Mouse (Mus musculus) embryonic facial prominence, embryonic 13.5 days (tissue): ENCODE results near the gene Fibp. TPM values are rescaled to one million over a fixed set of nuclear protein-coding genes. Genes with fewer than 3 reads are reported as not detected.
"Not testable (repeated sequence)": the region's sequence is repeated elsewhere in the genome, so short reads cannot be mapped to it uniquely, and the experiment has no call there.

Source experiments
- ATAC-seq: fragments of 200-750 bp; cut with Nextera tagmentation; 2 replicates; pipeline ENCODE4 v1.8.0; 2017; ENCODE audit warnings: low read depth; ENCODE audit not compliant: insufficient number of reproducible peaks, insufficient read depth, low FRiP score, low TSS enrichment
- H3K27ac ChIP-seq: fragments of 300-500 bp; sonication (generic); 2 replicates; pipeline ENCODE4 v1.5.1; 2015; ENCODE audit warnings: moderate library complexity, mild to moderate bottlenecking, inconsistent platforms
- H3K27me3 ChIP-seq: fragments of 300-500 bp; sonication (generic); 2 replicates; pipeline ENCODE4 v1.6.1; 2015; ENCODE audit warnings: mild to moderate bottlenecking, inconsistent platforms
- H3K36me3 ChIP-seq: fragments of 300-500 bp; sonication (generic); 2 replicates; pipeline ENCODE4 v1.6.1; 2015; ENCODE audit warnings: mild to moderate bottlenecking, inconsistent platforms
- H3K4me1 ChIP-seq: fragments of 300-500 bp; sonication (generic); 2 replicates; pipeline ENCODE4 v1.6.1; 2015; ENCODE audit warnings: inconsistent platforms
- H3K4me2 ChIP-seq: fragments of 300-500 bp; sonication (generic); 2 replicates; pipeline ENCODE4 v1.6.1; 2015; ENCODE audit warnings: moderate library complexity, mild to moderate bottlenecking, inconsistent platforms
- H3K4me3 ChIP-seq: fragments of 300-500 bp; sonication (generic); 2 replicates; pipeline ENCODE4 v1.5.1; 2015; ENCODE audit warnings: mild to moderate bottlenecking, inconsistent platforms
- H3K9ac ChIP-seq: fragments of 300-500 bp; sonication (generic); 2 replicates; pipeline ENCODE4 v1.6.1; 2015; ENCODE audit warnings: mild to moderate bottlenecking, inconsistent platforms
- H3K9me3 ChIP-seq: fragments of 300-500 bp; sonication (generic); 2 replicates; pipeline ENCODE4 v1.6.1; 2016; ENCODE audit warnings: inconsistent platforms
- WGBS: fragments of 180-500 bp; shearing (Covaris S2); methylation state at CpG from one replicate; pipeline ENCODE4 v1.1.7; 2015; ENCODE audit warnings: mixed read lengths; 5-methylcytosine and 5-hydroxymethylcytosine counted together
- polyA plus RNA-seq: library from polyadenylated mRNA; unstranded; fragments of >200 nt; fragmentation: Nextera tagmentation; extraction: Ambion mirVana; gene quantifications from 2 replicates; pipeline ENCODE4 v1.2.1, GENCODE M21; 2015

Gene Fibp
- polyA plus RNA-seq, 1 experiment from 2014 or later, result 144 TPM

DNA sequence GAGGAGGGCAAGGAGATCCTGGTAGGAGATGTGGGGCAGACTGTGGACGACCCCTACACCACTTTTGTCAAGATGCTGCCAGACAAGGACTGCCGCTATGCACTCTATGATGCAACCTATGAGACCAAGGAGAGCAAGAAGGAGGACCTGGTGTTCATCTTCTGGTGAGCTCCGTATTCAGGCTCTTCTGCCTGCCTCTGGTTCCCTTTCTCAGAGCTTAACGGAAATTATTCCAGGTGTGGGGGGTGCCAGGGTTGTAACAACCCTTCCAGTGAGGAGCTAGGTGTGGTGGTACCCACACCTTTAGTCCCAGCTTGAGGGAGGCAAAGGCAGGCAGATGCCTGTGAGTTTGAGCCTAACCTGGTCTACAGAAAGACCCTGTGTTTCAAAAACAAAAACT lies 32.2 kb downstream of the Fibp start:
- WGBS, result 78% methylated on average over 4 of the region's 4 CpGs
- H3K4me1 ChIP-seq, result peaks cover 21% of the 10 kb centered on the region
- no peaks in the 10 kb centered on the region for H3K27me3 ChIP-seq
- H3K36me3 ChIP-seq, result peaks cover 53% of the 10 kb centered on the region
- H3K27ac ChIP-seq, result no peak overlapping the region
- no peaks in the 10 kb centered on the region for H3K9me3 ChIP-seq
- no peak overlapping the region for H3K4me3 ChIP-seq
- H3K4me2 ChIP-seq, result 0 out of 2 replicates have a peak overlapping the region, but pooled peaks have one; percentile 83
- H3K9ac ChIP-seq, result no peak overlapping the region
- ATAC-seq, result no peak

DNA sequence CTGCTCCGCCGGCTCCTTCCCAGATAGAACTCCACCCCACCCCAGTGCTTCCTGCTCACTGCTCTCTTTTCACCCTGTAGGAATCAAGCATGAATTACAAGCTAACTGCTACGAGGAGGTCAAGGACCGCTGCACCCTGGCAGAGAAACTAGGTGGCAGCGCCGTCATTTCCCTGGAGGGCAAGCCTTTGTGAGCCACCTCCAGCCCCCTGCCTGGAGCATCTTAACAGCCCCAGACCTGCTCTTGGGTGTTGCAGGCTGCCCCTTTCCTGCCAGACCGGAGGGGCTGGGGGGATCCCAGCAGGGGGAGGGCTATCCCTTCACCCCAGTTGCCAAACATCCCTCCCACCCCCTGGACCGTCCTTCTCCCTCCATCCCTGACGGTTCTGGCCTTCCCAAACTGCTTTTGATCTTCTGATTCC lies 32.9 kb downstream of the Fibp start:
- not testable (repeated sequence) for H3K4me2 ChIP-seq, H3K9ac ChIP-seq, H3K9me3 ChIP-seq, H3K4me3 ChIP-seq, H3K27ac ChIP-seq, ATAC-seq, H3K27me3 ChIP-seq
- Histone ChIP-seq H3K4me1 (peaks cover 21% of the 10 kb centered on the region), H3K36me3 (peaks cover 59% of the 10 kb centered on the region)
- 70% methylated on average over 9 of the region's 9 CpGs for WGBS

DNA sequence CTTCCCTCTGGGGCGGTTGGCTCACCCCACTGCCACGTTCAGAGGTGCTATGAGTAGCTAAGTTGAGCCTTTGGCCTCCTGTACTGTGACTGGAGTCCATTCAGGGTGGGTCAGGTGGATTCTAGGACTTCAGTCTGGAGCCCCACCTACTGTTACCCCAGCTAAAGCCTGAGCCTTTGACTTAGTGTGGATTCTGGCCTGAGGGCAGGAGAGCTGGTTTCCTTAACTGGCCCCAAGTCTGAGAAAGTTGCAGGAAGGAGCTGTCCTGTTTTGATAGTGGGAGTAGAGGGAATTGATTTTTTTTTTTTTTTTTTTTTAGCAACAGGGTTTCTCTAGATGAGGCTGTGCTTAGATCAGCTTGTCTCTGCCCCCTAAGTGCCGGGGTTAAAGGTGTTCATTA lies 33.9 kb downstream of the Fibp start:
- H3K4me3 ChIP-seq, result no peak overlapping the region
- no peaks in the 10 kb centered on the region for H3K9me3 ChIP-seq
- peaks cover 16% of the 10 kb centered on the region for H3K4me1 ChIP-seq
- no peak overlapping the region for H3K9ac ChIP-seq
- no peak for ATAC-seq
- H3K4me2 ChIP-seq, result no peak overlapping the region
- H3K27ac ChIP-seq, result no peak overlapping the region
- no peaks in the 10 kb centered on the region for H3K27me3 ChIP-seq
- H3K36me3 ChIP-seq, result peaks cover 59% of the 10 kb centered on the region
- 82% methylated on average over 3 of the region's 3 CpGs for WGBS

DNA sequence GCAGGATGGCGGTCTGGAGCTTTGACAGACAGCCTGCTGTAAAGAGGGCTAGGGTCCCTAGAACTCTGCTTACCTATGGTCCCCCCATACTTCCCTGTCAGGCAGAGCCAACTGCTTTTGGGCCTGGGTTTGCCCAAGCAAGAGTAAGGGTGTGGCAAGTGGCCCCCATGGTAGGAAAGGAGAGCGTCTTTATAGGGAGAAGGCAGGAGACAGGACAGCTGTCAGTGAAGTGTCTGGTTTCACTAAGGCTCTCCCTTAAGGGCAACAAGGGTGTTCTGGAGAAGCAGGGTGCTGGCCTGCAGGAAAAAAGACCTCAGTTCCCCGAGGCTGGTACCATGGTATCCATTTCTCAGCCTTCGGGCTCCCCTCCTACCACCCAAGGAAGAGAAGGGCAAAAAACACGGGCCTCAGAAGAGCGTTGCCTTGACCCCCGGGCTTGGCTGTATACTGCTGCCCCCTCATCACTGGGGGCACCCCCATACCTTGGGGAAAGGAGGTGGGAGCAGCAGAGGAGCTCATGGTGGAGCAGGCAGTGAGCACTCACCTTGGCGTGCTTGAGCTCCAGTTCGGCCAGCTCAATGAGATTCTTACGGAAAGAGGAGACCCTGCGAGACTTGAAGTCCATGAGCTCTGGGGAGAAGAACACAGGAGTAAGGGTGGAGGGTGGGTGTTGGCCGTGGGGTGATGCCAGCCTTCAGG lies 35.1 kb downstream of the Fibp start:
- H3K36me3 ChIP-seq, result peaks cover 59% of the 10 kb centered on the region
- H3K4me2 ChIP-seq, result no peak overlapping the region
- peaks cover 13% of the 10 kb centered on the region for H3K4me1 ChIP-seq
- H3K9me3 ChIP-seq, result no peaks in the 10 kb centered on the region
- no peak overlapping the region for H3K4me3 ChIP-seq
- H3K9ac ChIP-seq, result no peak overlapping the region
- WGBS, result 81% methylated on average over 12 of the region's 12 CpGs
- no peak for ATAC-seq
- no peak overlapping the region for H3K27ac ChIP-seq
- H3K27me3 ChIP-seq, result no peaks in the 10 kb centered on the region

DNA sequence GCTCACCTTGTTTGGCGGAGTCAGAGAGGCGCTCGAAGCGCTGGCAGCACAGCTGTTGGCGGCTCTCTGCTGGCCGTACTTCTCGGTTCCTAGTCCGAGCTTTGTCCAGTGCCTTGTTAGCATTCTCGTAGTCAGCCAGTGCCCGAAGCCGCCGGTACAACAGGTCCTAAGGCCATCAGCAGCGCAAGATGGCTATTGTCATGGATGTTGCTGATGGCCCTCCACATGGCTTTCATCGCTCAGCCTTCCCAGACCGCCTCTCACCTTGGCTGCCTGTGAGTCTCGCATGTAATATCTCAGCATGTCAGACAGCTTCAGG lies 35.6 kb downstream of the Fibp start:
- H3K27ac ChIP-seq, result no peak overlapping the region

DNA sequence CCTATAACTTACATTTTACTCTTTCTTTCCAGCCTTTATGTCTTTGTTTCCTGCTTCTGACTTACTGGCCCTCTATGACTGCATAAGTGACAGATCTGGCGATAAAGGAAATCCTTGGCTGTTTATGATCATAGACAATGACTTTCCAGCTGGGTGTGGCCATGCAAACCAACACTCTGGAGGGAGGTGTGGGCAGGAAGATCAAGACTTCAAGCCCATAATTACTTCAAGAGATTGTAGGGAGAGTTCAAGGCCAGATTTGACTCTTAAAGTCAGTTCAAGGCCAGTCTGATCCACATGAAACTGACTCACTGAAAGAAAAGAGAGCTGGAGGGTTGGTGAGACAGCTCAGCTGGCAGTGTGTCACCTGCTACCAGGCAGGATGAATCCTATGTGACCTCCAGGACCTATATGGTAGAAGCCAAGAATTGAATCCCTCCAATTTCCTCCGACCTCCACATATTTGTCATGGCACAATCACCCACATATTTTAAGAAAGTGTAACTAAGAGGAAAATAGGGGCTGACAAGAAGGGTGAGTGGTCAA lies 40.0 kb downstream of the Fibp start:
- no peak overlapping the region for H3K4me2 ChIP-seq
- no peaks in the 10 kb centered on the region for H3K4me1 ChIP-seq
- no peak overlapping the region for H3K9ac ChIP-seq
- no peak overlapping the region for H3K27ac ChIP-seq
- no peaks in the 10 kb centered on the region for H3K27me3 ChIP-seq
- no peak overlapping the region for H3K4me3 ChIP-seq
- peaks cover 28% of the 10 kb centered on the region for H3K36me3 ChIP-seq
- WGBS, result 91% methylated on average over 2 of the region's 2 CpGs
- no peaks in the 10 kb centered on the region for H3K9me3 ChIP-seq
- no peak for ATAC-seq

More for the DNA sequence above, 35.6 kb downstream of the Fibp start:
- no peak for ATAC-seq
- H3K4me3 ChIP-seq, result no peak overlapping the region
- 85% methylated on average over 16 of the region's 16 CpGs for WGBS
- H3K36me3 ChIP-seq, result peaks cover 59% of the 10 kb centered on the region
- H3K9ac ChIP-seq, result no peak overlapping the region
- H3K27me3 ChIP-seq, result no peaks in the 10 kb centered on the region
- H3K9me3 ChIP-seq, result no peaks in the 10 kb centered on the region
- no peak overlapping the region for H3K4me2 ChIP-seq
- H3K4me1 ChIP-seq, result peaks cover 13% of the 10 kb centered on the region

GRCm38 (mm10) chr19:5503687-5504086 lies 43.3 kb downstream of the Fibp start, which contains the start of gene 1700020D05Rik:
1700020D05Rik (minus strand) TSS chr19:5503787.
- Histone ChIP-seq H3K36me3 (no peaks in the 10 kb centered on the region; the same call in 1 of the 2 replicates), H3K27me3 (no peaks in the 10 kb centered on the region), H3K4me2 (0 out of 2 replicates have a peak within 1 kb of the TSS, but pooled peaks have one; percentile 7), H3K4me1 (no peaks in the 10 kb centered on the region), H3K4me3 (no peak within 1 kb of the TSS), H3K27ac (no peak within 1 kb of the TSS), H3K9ac (peak within 1 kb of the TSS; percentile 32; the same call in 1 of the 2 replicates), H3K9me3 (no peaks in the 10 kb centered on the region)
- 0 out of 2 replicates have a peak, but pooled peaks have one; percentile 26 for ATAC-seq
- WGBS, result 50% methylated on average over 16 of the region's 17 CpGs

DNA sequence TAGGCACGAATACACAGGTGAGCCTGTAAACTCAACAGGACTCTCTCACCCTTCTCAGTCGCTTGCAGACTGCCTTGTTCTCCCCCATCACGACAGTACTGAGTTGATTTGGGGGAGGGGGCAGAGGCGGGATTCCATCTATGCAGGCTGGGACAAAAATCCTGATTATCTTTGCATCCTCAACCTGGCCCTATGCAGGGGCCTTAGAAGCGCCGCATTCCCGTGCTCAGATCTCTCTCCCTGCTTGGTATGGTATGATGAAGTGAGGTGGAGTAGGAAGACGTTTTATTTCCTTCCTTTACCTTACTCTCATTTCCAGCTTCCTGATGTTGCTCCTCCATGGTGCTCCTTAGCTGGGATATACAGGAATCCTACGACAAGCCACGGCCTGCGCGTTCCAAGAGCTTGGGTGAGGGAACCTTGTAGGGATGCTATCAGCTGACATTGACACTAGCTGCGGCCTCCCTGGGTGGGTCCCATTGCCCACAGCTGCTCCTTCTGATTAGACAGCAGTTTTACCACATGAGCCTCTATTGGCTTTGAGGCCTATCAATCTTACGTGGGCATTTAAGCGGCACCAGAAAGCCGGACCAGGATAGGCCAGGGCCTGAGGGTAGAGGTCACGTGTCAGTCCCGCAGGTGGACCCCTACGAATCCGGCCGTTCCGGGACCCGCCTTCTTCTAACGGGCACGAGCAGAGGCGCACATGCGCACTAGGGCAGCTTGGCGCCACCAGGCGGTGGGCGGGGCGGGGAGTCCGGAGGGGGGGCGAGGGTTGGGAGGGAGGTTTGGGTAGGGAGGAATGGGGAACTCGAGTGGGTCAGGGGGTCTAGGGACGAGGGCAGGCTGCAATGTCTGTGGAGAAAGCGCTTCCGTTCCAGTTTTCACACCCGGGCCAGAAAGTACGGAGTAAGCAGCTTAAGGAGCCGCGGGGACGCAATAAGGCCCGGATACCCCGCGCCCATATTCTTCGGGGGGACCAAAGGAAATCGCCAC lies 49.9 kb downstream of the Fibp start, which contains the start of gene Snx32:
TSS of gene Snx32 (minus strand) at position 508 of the 996 bp plus-strand sequence.
- Histone ChIP-seq H3K9ac (peak within 1 kb of the TSS; percentile 68), H3K27me3 (no peaks in the 10 kb centered on the region), H3K4me3 (peak within 1 kb of the TSS; percentile 48), H3K27ac (0 out of 2 replicates have a peak within 1 kb of the TSS, but pooled peaks have one; percentile 33), H3K4me2 (peak within 1 kb of the TSS; percentile 70), H3K9me3 (no peaks in the 10 kb centered on the region), H3K36me3 (no peaks in the 10 kb centered on the region), H3K4me1 (peaks cover 19% of the 10 kb centered on the region)
- WGBS, result 3% methylated on average over 47 of the region's 47 CpGs
- ATAC-seq, result peak; percentile 98

- H3K4me1 ChIP-seq, result peaks cover 19% of the 10 kb centered on the region
- ATAC-seq, result no peak
- WGBS, result 48% methylated on average over 15 of the region's 15 CpGs
- no peak overlapping the region for H3K27ac ChIP-seq
- H3K4me3 ChIP-seq, result peak overlapping the region; percentile 48
- H3K9ac ChIP-seq, result peak overlapping the region; percentile 68
- H3K36me3 ChIP-seq, result no peaks in the 10 kb centered on the region
- peak overlapping the region; percentile 70 for H3K4me2 ChIP-seq
- H3K27me3 ChIP-seq, result no peaks in the 10 kb centered on the region
- no peaks in the 10 kb centered on the region for H3K9me3 ChIP-seq
These were observed 50.7 kb downstream of the Fibp start for GRCm38 (mm10) chr19:5511074-5511632.

- no peak for ATAC-seq
- WGBS, result 85% methylated on average over 12 of the region's 12 CpGs
- no peak overlapping the region for H3K4me3 ChIP-seq
These were observed 51.9 kb downstream of the Fibp start for GRCm38 (mm10) chr19:5512091-5513004.

More at GRCm38 (mm10) chr19:5512091-5513004, 51.9 kb downstream of the Fibp start:
- H3K9ac ChIP-seq, result no peak overlapping the region
- no peak overlapping the region for H3K27ac ChIP-seq
- no peaks in the 10 kb centered on the region for H3K36me3 ChIP-seq
- H3K4me2 ChIP-seq, result no peak overlapping the region
- no peaks in the 10 kb centered on the region for H3K27me3 ChIP-seq
- peaks cover 19% of the 10 kb centered on the region for H3K4me1 ChIP-seq
- H3K9me3 ChIP-seq, result no peaks in the 10 kb centered on the region
